Mouse (Mus musculus): ENCODE results near the gene 5830473C10Rik. TPM values are rescaled to one million over a fixed set of nuclear protein-coding genes. Genes with fewer than 3 reads are reported as not detected.

Gene 5830473C10Rik
- polyA plus RNA-seq, 1 experiment from 2014 or later = 0.06 TPM

- POLR2A ChIA-PET = no interaction called here
- TF ChIP-seq CTCF (IDR thresholded peaks at IDR 0.05) = no peak
- no peak for ATAC-seq
- CTCF ChIA-PET = interaction anchor here (1.4 to 1.7 kb wide), 2 partner anchors 10 to 21 kb away, joined by 4 to 6 read pairs; no protein-coding TSS in a partner anchor
- in situ Hi-C loops (cut with MboI; ENCODE audit: low pct_unique_long_range_greater_than_20kb) = no loop called here
- no peaks in the 10 kb centered on the region for H3K27me3 ChIP-seq
- DNase-seq (ENCODE audit: low read depth, low spot score) = no peak
Observed at GRCm38 (mm10) chr5:90641218-90641610, 80.3 kb downstream of the 5830473C10Rik start.

GRCm38 (mm10) chr5:90645579-90645978 lies 84.7 kb downstream of the 5830473C10Rik start:
- in situ Hi-C loops (cut with MboI; ENCODE audit: low pct_unique_long_range_greater_than_20kb) = no loop called here
- no peak for ATAC-seq
- CTCF ChIA-PET = interaction anchor here (1.3 to 9.6 kb wide), 5 partner anchors 10 to 82 kb away, joined by 3 to 147 read pairs (median 4); no protein-coding TSS in a partner anchor

GRCm38 (mm10) chr5:90646398-90646797 lies 85.5 kb downstream of the 5830473C10Rik start:
- in situ Hi-C loops (cut with MboI; ENCODE audit: low pct_unique_long_range_greater_than_20kb) = no loop called here
- H3K27me3 ChIP-seq = no peaks in the 10 kb centered on the region
- POLR2A ChIA-PET = no interaction called here
- ATAC-seq (no peak), DNase-seq (ENCODE audit: low read depth, low spot score) (no peak)
- TF ChIP-seq CTCF (IDR thresholded peaks at IDR 0.05) = no peak
- CTCF ChIA-PET = interaction anchor here (1.5 to 9.6 kb wide), 4 partner anchors 9 to 44 kb away, joined by 3 to 147 read pairs (median 4); no protein-coding TSS in a partner anchor

More at GRCm38 (mm10) chr5:90645579-90645978, 84.7 kb downstream of the 5830473C10Rik start:
- no peaks in the 10 kb centered on the region for H3K27me3 ChIP-seq
- TF ChIP-seq CTCF (IDR thresholded peaks at IDR 0.05) = no peak
- no peak for DNase-seq (ENCODE audit: low read depth, low spot score)
- POLR2A ChIA-PET = interaction anchor here (0.5 to 0.7 kb wide), 3 partner anchors 37 to 54 kb away, joined by 3 to 4 read pairs (median 4); no protein-coding TSS in a partner anchor

Other genes with a start within 250 kb of the 5830473C10Rik start
- gene Ankrd17, start 194.5 kb upstream of the 5830473C10Rik start, polyA plus RNA-seq (2021) = 79.5 TPM
- 1.8 TPM for gene Gm9958, start 193.9 kb upstream of the 5830473C10Rik start, polyA plus RNA-seq (2021)
- not detected for gene Alb, start 100.2 kb upstream of the 5830473C10Rik start, polyA plus RNA-seq (2021)
- gene Afp, start 70.4 kb upstream of the 5830473C10Rik start, polyA plus RNA-seq (2021) = not detected
- 0.14 TPM for gene Afm, start 42.2 kb upstream of the 5830473C10Rik start, polyA plus RNA-seq (2021)
- gene Rassf6, start 79.5 kb downstream of the 5830473C10Rik start, polyA plus RNA-seq (2021) = 3.9 TPM
- 11.9 TPM for gene Cxcl5, start 198.3 kb downstream of the 5830473C10Rik start, polyA plus RNA-seq (2021)
- 41.7 TPM for gene Ppbp, start 207.4 kb downstream of the 5830473C10Rik start, polyA plus RNA-seq (2021)
- gene Pf4, start 211.3 kb downstream of the 5830473C10Rik start, polyA plus RNA-seq (2021) = not detected
- not detected for gene Cxcl3, start 225.0 kb downstream of the 5830473C10Rik start, polyA plus RNA-seq (2021)
- gene Cxcl15, start 233.4 kb downstream of the 5830473C10Rik start, polyA plus RNA-seq (2021) = 0.04 TPM